Mouse (Mus musculus) heart, adult 2 months (tissue): ENCODE data around the gene Zfp110.

Source experiments
- CTCF ChIP-seq: fragments of 200-600 bp; IDR thresholded peaks from 2 replicates; pipeline ENCODE4 v1.8.1; 2022; ENCODE audit warnings: antibody characterized with exemption, mild to moderate bottlenecking, moderate library complexity
- POLR2A ChIP-seq: fragments of 200-500 bp; IDR thresholded peaks from 2 replicates; pipeline ENCODE4 v1.6.1; 2011; ENCODE audit warnings: mild to moderate bottlenecking, low read depth, low read length, control low read depth; ENCODE audit not compliant: insufficient read depth

DNA sequence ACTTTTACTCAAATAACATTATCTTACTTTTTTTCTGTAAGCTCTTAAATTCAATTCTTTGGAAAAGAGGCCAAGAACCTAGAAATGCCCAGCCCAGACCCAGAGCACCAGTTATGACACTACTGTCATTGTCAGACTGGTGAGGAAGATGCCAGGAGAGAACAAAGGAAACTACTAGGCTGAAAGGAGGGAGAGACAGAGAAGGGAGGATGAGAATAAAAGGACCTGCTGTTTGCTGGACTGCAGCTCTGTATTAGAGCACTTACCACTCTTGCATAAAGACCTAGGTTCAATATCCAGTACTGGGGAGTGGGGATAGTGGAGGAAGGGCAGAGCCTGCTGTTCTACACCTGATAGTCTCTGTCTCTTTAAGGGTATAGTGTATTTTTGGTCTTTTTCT is 45.5 kb downstream of the Zfp110 start:
- TF ChIP-seq CTCF (no peak), POLR2A (no peak)
